Mouse (Mus musculus) kidney, adult 2 months (tissue): ENCODE data around the gene Rufy1. TPM values are rescaled to one million over a fixed set of nuclear protein-coding genes. Genes with fewer than 3 reads are reported as not detected.
"Not testable (repeated sequence)": the region's sequence is repeated elsewhere in the genome, so short reads cannot be mapped to it uniquely, and the experiment has no call there.

Experiments
- DNase-seq: peaks from one replicate; pipeline ENCODE4 v3.0.0; 2021
- H3K27ac ChIP-seq: fragments of 200-500 bp; 2 replicates; pipeline ENCODE4 v1.5.1; 2012; ENCODE audit warnings: low read depth, low read length, control low read depth, inconsistent platforms; ENCODE audit not compliant: insufficient read depth
- H3K27me3 ChIP-seq: fragments of 200-500 bp; replicated peaks from 2 replicates; pipeline ENCODE4 v1.6.1; 2012; ENCODE audit warnings: mild to moderate bottlenecking, moderate library complexity, low read length, inconsistent platforms; ENCODE audit not compliant: control insufficient read depth, insufficient read depth
- H3K36me3 ChIP-seq: fragments of 200-500 bp; 2 replicates; pipeline ENCODE4 v1.6.1; 2012; ENCODE audit warnings: mild to moderate bottlenecking, moderate library complexity, low read length, inconsistent platforms; ENCODE audit not compliant: control insufficient read depth, insufficient read depth
- H3K4me1 ChIP-seq: fragments of 200-500 bp; 2 replicates; pipeline ENCODE4 v1.6.1; 2011; ENCODE audit warnings: low read length; ENCODE audit not compliant: control insufficient read depth, insufficient read depth
- H3K4me3 ChIP-seq: fragments of 200-500 bp; 2 replicates; pipeline ENCODE4 v1.5.1; 2011; ENCODE audit warnings: mild to moderate bottlenecking, low read depth, low read length, control low read depth; ENCODE audit not compliant: insufficient read depth
- CTCF ChIP-seq: fragments of 200-500 bp; conservative IDR thresholded peaks from 2 replicates; pipeline ENCODE4 v1.5.1; 2011; ENCODE audit warnings: low read depth, mild to moderate bottlenecking, control low read depth, low read length, moderate library complexity, mixed read lengths; ENCODE audit not compliant: insufficient read depth, insufficient read length
- POLR2A ChIP-seq: fragments of 200-500 bp; IDR thresholded peaks from one replicate; pipeline ENCODE4 v1.6.1; 2011; ENCODE audit warnings: low read depth, low read length, control low read depth
- WGBS: fragments of 180-500 bp; shearing (Covaris S2); methylation state at CpG from one replicate; pipeline ENCODE4 v1.1.7; 2018; 5-methylcytosine and 5-hydroxymethylcytosine counted together
- polyA plus RNA-seq: library from polyadenylated mRNA; depleted of rRNA; stranded (reverse); fragments of >200 nt; gene quantifications from 2 replicates; pipeline ENCODE4 v1.2.3, GENCODE M21; 2012

Gene Rufy1
- polyA plus RNA-seq, 1 experiment, result 30.4 TPM

GRCm38 (mm10) chr11:50459250-50459649 is 28.3 kb upstream of the Rufy1 start:
- no peak overlapping the region for H3K27ac ChIP-seq
- WGBS, result 56% methylated on average over 2 of the region's 2 CpGs
- DNase-seq, result peak; percentile 58

DNA sequence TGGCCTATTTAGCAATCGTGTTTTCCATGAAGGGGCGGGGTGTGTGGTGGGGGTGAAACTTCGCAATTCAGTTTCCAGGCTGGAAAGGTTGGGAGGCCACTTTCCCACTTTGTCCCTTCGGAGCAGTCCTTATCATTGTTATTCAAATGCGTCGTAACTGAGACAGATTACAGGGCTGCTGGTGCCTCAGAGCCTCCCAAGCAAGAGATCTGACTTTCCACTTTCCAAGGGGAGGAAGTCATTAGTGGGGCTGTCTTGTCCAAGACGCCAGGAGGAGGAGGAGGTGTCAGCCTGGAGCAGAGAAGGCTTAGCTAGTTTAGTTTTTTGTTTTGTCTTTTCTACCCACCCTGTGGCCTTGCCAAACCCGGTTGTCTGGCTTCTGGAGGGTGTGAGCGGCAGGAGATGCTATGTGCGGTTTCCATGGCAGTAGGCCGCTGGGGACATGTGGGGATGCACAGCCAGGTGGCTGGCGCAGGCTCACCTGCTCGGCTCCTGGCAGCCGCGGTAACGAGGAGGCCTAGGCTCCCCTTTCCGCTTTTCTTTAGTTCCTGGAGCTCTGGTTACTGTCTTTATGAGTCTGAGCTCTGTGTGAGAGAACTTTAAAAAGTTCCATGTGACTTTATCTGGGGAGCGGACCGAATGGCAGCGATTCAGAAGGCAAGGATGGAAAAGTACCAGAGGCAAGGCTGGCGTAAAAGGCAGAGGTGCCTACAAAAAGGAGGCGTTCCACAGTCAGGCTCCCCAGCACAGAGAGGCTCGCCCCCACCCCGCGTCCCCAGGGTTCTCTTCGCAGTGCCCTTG is 26.4 kb upstream of the Rufy1 start:
- 10% methylated on average over 26 of the region's 26 CpGs for WGBS
- no peaks in the 10 kb centered on the region for H3K36me3 ChIP-seq
- TF ChIP-seq POLR2A (no peak), CTCF (no peak)
- peak overlapping the region; percentile 57 for H3K27ac ChIP-seq
- peak; percentile 77 for DNase-seq
- no peaks in the 10 kb centered on the region for H3K27me3 ChIP-seq
- H3K4me1 ChIP-seq, result no peaks in the 10 kb centered on the region
- no peak overlapping the region for H3K4me3 ChIP-seq

More at GRCm38 (mm10) chr11:50459250-50459649, 28.3 kb upstream of the Rufy1 start:
- no peak overlapping the region for H3K4me3 ChIP-seq
- no peaks in the 10 kb centered on the region for H3K4me1 ChIP-seq
- H3K36me3 ChIP-seq, result no peaks in the 10 kb centered on the region
- TF ChIP-seq CTCF (no peak), POLR2A (no peak)
- H3K27me3 ChIP-seq, result no peaks in the 10 kb centered on the region

- Histone ChIP-seq H3K36me3 (no peaks in the 10 kb centered on the region), H3K27me3 (no peaks in the 10 kb centered on the region), H3K4me1 (no peaks in the 10 kb centered on the region), H3K27ac (no peak overlapping the region), H3K4me3 (no peak overlapping the region)
- 77% methylated on average over 7 of the region's 7 CpGs for WGBS
- DNase-seq, result no peak
- TF ChIP-seq CTCF, result no peak
- TF ChIP-seq POLR2A, result no peak
Measured at GRCm38 (mm10) chr11:50456455-50456854, 25.5 kb upstream of the Rufy1 start.

- no peak for DNase-seq
Measured at GRCm38 (mm10) chr11:50454934-50455333, 24.0 kb upstream of the Rufy1 start.

GRCm38 (mm10) chr11:50450236-50450635 is 19.3 kb upstream of the Rufy1 start:
- 76% methylated on average over 9 of the region's 9 CpGs for whole genome bisulfite sequencing
- H3K36me3 ChIP-seq, result no peaks in the 10 kb centered on the region

More at GRCm38 (mm10) chr11:50454934-50455333, 24.0 kb upstream of the Rufy1 start:
- H3K27me3 ChIP-seq, result no peaks in the 10 kb centered on the region
- no peaks in the 10 kb centered on the region for H3K4me1 ChIP-seq
- 81% methylated on average over 6 of the region's 6 CpGs for WGBS
- no peak overlapping the region for H3K27ac ChIP-seq
- H3K4me3 ChIP-seq, result no peak overlapping the region
- H3K36me3 ChIP-seq, result no peaks in the 10 kb centered on the region
- TF ChIP-seq CTCF (no peak), POLR2A (no peak)

GRCm38 (mm10) chr11:50448163-50448562 is 17.2 kb upstream of the Rufy1 start:
- not testable (repeated sequence) for H3K4me1 ChIP-seq, H3K27ac ChIP-seq, H3K36me3 ChIP-seq, H3K4me3 ChIP-seq, H3K27me3 ChIP-seq, DNase-seq
- WGBS, result 45% methylated on average over 8 of the region's 8 CpGs

More at GRCm38 (mm10) chr11:50450236-50450635, 19.3 kb upstream of the Rufy1 start:
- H3K4me3 ChIP-seq, result no peak overlapping the region
- no peaks in the 10 kb centered on the region for H3K27me3 ChIP-seq
- no peaks in the 10 kb centered on the region for H3K4me1 ChIP-seq
- H3K27ac ChIP-seq, result no peak overlapping the region
- TF ChIP-seq POLR2A, result no peak
- no peak for TF ChIP-seq CTCF
- DNase-seq, result no peak

GRCm38 (mm10) chr11:50443259-50444065 is 12.5 kb upstream of the Rufy1 start:
- no peaks in the 10 kb centered on the region for H3K4me1 ChIP-seq
- TF ChIP-seq CTCF (peak; percentile 23; the same call in 1 of the 2 replicates), POLR2A (no peak)
- no peaks in the 10 kb centered on the region for H3K27me3 ChIP-seq
- DNase-seq, result peak; percentile 41
- no peak overlapping the region for H3K27ac ChIP-seq
- H3K4me3 ChIP-seq, result no peak overlapping the region
- H3K36me3 ChIP-seq, result no peaks in the 10 kb centered on the region
- WGBS, result 74% methylated on average over 5 of the region's 5 CpGs
